Mouse (Mus musculus) layer of hippocampus, adult 8-10 months (tissue): ENCODE results near the gene Tpgs1. TPM values are rescaled to one million over a fixed set of nuclear protein-coding genes. Genes with fewer than 3 reads are reported as not detected.

Source experiments
- DNase-seq, 2 experiments: peaks; one replicate each; pipeline ENCODE4 v3.0.0; 2022; ENCODE audit warnings: low spot score in 2 of 2
- total RNA-seq, 4 experiments: library from RNA; stranded (reverse); gene quantifications; 2 replicates each; pipeline ENCODE4 v1.2.4; 2022

Gene Tpgs1
- total RNA-seq, result 10 to 100 TPM; 48.4 to 72.6 (median 64.3) TPM

DNA sequence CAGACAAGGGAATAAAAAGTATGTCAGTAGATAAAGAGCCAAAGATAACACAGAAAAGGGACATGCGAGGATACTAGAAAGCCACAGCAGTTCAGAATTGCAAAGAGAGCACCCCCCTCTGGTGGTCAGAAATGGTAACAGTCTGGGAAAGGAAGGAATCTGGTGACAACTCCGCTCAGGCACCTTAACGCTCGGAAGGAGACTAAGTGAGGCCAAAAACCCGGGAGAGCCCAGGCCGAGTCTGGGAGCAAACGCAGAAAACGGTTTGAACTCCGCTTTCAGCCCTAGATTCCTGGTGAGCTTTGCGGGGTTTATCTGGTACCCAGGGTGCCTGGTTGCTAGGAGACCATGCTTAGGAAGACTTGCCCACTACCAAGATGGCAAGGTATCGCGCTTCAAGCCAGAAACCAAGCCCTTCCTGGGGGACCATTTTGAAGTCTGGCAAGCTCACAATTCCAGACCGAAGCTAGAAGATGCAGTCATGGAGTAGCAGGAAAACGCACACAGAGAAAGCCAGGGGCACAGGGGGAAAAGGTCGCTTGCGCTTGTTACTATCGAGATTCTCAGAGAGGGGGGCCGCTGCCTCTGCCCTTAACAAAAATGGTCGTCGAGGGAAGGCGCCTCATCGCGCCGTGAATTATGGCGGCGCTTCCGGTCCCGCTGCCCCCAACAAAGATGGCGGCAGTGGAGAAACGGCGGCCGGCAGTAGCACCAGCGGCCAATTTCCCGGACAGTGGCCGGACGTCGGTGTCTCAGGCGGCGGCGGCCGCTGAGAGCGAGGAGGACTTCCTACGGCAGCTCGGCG is at the start of gene Tpgs1:
Gene Tpgs1 (plus strand): TSS at position 599 of the 805 bp plus-strand sequence.
- peak; percentile 90 to 92 for DNase-seq

DNA sequence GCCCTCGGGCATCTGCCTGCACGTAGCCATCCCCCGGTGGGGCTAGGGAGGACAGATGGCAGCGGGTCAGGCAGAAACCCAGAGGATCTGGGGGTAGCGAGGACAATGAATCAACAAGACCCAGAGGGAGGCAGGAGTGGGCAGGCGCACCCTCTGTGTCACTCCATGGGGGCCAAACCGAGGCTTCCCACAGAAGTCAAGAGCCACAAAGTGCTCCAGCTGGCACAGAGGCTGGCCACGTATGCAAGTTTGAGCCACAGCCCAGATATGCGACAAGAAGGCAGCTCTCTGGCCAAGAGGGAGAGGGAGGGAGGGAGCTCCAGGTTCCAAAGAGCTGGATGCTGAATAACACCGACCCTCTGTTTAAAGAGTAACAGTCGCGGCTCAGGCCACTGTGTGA is 45.2 kb upstream of the Tpgs1 start:
- no peak for DNase-seq

GRCm38 (mm10) chr10:79625398-79625797 is 43.8 kb upstream of the Tpgs1 start:
- no peak for DNase-seq

DNA sequence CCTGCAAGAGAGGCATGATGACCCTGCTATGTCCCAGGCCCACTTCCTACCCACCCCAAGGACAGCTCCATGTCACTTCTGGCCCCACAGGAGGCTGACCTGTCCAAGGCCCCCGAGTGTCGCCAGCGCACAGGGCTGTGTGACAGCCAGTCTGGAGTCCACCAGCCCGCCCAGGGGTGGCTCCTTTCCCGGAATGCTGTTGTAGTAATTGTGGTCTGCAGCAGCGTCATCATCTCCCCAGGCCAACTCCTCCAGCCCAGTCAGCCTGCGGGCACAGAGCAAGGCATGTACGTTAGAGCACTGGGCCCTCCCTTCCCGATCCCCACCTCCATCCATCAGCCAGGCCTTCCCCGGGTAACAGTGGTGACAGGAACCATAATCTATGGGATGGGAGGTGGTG is 43.0 kb upstream of the Tpgs1 start:
- DNase-seq, result no peak

GRCm38 (mm10) chr10:79628377-79628776 is 40.8 kb upstream of the Tpgs1 start:
- no peak for DNase-seq

GRCm38 (mm10) chr10:79631432-79631831 is 37.7 kb upstream of the Tpgs1 start:
- DNase-seq, result peak; percentile 69 to 84

GRCm38 (mm10) chr10:79633006-79633777 is 36.0 kb upstream of the Tpgs1 start:
- DNase-seq, result no peak

GRCm38 (mm10) chr10:79636287-79636686 is 32.9 kb upstream of the Tpgs1 start:
- no peak for DNase-seq

DNA sequence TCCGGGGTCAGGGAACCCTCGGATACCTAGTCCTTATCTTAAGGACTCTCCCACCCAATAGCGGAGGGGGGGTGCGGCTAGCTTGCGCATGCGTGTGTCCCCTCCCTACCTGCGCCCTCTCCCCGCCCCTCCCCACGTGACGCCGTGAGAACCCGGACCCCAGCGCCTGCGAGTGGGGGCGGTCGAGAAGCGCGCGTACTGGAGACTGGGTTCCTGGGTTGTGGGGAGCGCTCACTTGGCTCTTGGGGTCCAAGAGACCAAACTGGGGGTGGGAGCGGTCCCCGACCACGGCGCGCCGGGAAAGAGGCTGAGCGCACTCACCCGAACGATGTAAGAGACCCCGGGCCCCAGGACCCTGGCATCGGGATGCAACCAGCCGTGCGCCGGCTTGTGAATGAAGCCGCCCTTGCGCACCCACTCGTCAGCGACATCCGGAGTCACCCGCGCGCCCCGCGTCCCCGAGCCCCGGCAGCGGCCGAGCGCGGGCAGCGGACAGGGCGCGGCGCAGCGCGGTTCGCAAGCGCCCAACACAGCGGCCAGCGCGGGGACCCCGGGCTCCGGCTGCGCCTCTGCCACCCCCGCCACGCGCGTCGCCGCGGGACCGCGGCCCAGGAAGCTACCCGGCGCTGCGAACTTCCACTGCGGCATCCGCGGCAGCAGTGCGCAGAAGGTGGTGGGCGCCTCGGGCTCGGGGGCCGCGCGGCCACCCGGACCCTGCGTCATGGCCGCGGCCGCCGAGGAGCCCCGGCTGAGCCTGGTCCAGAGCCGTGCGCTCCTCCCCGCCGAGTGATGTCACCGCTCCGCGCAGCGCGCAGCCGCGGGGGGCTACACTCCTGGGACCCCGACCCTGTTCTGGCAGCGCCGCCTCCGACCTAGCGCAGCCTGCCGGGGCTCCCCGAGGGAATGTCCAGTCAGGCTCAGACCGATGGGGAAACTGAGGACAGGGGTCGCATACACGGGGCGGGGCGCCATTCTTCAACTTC is 31.8 kb upstream of the Tpgs1 start, which contains the start of gene Shc2:
Gene Shc2 (minus strand): TSS at position 791 of the 983 bp plus-strand sequence.
- DNase-seq, result peak; percentile 73 to 78

DNA sequence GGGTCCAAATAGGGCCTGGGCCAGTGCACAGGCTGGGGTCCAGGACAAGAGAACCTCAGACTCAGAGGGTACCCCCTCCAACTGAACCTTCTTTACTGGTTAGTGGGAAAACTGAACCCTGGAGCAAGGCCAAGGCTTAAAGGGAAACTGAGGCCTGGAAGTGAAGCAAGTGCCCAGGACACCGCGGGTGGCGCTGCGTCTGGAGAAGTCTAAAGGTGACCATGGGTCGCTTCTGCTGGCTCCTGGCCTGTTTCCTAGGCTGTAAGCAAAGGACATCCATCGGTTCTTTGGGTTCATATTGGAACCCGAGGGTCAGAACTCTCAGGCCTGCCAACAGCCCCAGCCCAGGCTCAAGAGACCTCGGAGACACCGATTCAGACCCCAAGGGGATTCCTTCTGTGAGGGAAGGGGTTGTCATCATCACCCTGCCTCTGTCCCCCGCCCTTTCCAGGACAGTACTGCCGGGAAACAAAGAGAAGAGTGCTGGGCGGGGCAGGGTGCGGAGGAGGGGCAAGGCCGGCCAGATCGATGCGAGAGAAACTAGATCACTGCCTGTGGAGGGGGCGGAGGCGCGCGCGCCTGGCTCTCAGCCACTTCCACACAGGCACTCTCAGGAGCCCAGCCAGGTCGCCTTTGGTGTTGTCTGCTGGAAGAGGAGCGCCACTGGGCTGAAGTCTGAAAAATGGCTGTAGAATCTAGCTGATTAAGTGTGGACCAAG is 30.5 kb upstream of the Tpgs1 start:
- DNase-seq, result no peak

DNA sequence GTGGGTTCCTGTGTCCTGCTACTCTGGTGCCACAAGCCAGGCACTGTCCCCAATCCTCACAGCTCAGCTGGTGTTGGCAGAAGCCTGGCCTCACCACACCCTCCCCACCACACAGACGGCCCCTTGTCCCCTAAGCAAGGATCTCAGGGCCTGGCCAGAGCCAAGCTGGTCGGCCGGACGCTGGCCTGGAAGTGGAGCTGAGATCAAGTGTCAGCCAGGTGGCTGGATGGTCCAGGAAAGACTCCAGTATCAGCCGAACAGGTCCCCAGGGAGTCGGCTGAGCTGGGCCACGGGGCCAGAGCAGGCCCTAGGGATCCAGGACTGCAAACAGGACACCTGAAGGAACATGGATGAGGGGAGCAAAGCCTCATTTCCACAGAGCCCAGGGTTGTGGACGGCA is 23.5 kb upstream of the Tpgs1 start, which contains the start of gene Odf3l2:
Gene Odf3l2 (minus strand): TSS at position 28 of the 400 bp plus-strand sequence.
- DNase-seq, result no peak

DNA sequence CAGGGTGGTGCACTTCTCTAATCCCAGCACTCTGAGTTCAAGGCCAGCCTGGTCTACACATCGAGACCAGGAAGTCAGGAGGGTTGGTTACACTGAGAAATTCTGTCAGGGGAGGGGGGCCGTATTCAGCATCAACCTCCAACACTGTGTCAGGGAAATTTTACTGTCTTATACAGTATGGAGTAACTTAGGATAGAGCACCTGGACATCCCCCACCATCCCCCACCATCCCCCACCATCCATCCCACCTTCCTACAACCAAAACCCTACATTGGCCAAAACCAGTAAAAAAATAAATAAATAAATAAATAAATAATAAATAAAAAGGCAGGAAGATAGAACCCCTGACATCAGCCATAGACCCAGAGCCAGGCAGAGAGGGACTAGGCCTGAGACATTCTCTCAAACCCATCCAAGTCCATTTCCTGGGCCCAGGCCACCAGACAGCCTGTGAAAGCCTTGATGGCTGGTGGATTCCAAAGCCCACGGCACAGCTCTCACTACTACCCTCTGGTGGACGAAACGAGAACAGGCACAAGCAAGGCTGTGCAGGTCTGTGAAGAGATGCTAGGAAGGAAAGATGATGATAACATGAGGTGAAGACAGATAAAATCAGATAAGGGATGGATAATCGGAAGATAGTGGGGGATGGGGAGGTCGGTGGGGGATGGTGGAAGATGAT is 20.0 kb upstream of the Tpgs1 start:
- peak in 1 of 2 experiments; percentile 86 for DNase-seq

- DNase-seq, result no peak
Measured at GRCm38 (mm10) chr10:79652789-79653188, 16.4 kb upstream of the Tpgs1 start.

DNA sequence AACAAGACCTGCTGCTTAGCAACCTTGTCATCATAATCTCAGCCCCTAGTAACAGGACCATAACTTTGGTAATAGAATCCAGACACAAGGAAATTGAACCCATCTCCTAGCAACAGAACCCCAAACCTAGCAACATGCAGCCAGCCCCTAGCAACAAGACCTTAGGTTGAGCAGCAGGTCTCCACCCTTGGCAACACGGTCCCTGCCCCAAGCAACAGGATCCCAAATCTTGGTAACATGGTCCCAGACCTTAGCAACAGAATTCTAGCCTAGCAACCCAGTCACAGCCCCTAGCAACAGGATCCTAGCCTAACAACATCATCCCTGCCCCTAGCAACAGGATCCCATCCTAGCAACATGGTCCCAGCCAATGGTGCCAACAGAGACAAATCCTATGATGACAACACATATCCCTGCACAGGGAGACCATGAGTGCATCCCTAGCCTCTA is 14.2 kb upstream of the Tpgs1 start:
- peak; percentile 66 to 72 for DNase-seq

- no peak for DNase-seq
Measured at GRCm38 (mm10) chr10:79658829-79659228, 10.3 kb upstream of the Tpgs1 start.

DNA sequence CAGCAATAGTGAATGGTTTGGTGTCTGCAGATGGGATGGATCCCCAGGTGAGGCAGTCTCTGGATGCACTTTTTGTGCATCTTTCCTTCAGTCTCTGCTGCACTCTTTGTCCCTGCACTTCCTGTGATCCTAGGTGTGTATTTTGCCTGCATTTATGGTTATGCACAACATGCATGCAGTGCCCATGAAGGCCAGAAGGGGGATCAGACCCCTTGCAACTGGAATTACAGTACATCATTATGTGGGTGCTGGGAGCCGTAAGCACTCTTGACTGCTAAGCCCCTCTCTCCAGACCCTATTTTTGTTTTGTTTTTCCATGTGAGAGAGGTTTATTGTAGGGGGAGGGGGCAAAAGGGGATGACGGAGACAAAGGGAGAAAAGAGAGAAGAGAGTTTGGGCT is 8.9 kb upstream of the Tpgs1 start:
- DNase-seq, result no peak

GRCm38 (mm10) chr10:79661861-79662260 is 7.3 kb upstream of the Tpgs1 start:
- no peak for DNase-seq

GRCm38 (mm10) chr10:79664131-79664665 is 5.0 kb upstream of the Tpgs1 start, which contains the start of gene Madcam1:
Gene Madcam1, plus strand, starts transcription at chr10:79664559.
- peak in 1 of 2 experiments; percentile 68 for DNase-seq

- DNase-seq, result no peak
Measured at GRCm38 (mm10) chr10:79665051-79665450, 4.1 kb upstream of the Tpgs1 start.
